Mouse (Mus musculus): Measurements from ENCODE around the gene Actr3b. TPM values are rescaled to one million over a fixed set of nuclear protein-coding genes. Genes with fewer than 3 reads are reported as not detected.
A peak's percentile ranks its signal among the peaks of the same experiment; 100 is the strongest.

Actr3b gene
- polyA plus RNA-seq, 1 experiment from 2014 or later = 5.2 TPM

DNA sequence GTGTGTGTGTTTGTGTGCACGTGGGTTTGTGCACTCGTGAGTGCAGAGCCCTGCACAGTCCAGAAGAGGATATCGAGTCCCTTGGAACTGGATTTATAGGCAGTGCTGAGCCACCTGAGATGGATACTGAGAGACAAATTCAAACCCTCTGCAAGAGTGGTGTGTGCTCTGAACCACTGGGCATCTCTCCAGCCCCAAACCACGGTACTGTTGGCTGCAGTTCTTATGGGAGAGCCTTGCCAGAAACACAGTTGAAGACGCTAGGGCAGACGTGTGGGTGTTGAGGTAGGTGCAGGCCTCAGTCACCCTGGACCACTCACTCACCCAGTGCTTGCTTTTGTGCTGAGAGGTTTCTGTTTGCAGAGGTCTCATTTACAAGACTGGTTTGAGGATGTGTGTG is 41.1 kb downstream of the Actr3b start:
- Histone ChIP-seq H3K4me3 (replicated peaks) (no peak overlapping the region), H3K9me3 (replicated peaks) (no peaks in the 10 kb centered on the region), H3K27me3 (no peaks in the 10 kb centered on the region), H3K27ac (no peak overlapping the region), H3K36me3 (no peaks in the 10 kb centered on the region), H3K9ac (no peak overlapping the region), H3K4me2 (no peak overlapping the region), H3K4me1 (no peaks in the 10 kb centered on the region)
- no peak for ATAC-seq (replicated peaks; ENCODE audit: low FRiP score)
- 62% methylated on average over 6 of the region's 6 CpGs for WGBS

DNA sequence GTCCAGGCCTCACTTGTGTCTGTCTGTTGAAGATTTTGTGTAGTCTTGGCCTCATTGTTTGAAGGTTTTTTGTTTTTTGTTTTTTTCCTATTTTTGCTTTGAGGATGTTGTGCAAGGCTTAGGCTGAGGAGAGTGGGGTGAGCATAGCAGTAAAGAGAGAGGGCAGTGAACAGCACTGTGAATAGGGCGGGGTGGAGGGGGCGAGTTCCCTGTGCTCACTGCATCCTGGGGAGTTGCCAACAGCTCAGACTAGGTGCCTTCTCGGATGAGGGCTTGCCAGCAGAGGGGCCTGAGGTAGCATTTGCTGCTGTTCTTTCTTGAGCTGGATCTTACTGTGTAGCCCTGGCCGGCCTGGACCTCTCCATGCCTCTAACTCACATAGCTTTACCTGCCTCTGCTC is 41.9 kb downstream of the Actr3b start:
- H3K9me3 ChIP-seq (replicated peaks) = no peaks in the 10 kb centered on the region
- no peaks in the 10 kb centered on the region for H3K4me1 ChIP-seq
- ATAC-seq (replicated peaks; ENCODE audit: low FRiP score) = no peak
- no peak overlapping the region for H3K4me2 ChIP-seq
- 72% methylated on average over 4 of the region's 4 CpGs for WGBS
- H3K4me3 ChIP-seq (replicated peaks) = no peak overlapping the region
- H3K36me3 ChIP-seq = no peaks in the 10 kb centered on the region
- no peaks in the 10 kb centered on the region for H3K27me3 ChIP-seq
- no peak overlapping the region for H3K9ac ChIP-seq
- no peak overlapping the region for H3K27ac ChIP-seq

DNA sequence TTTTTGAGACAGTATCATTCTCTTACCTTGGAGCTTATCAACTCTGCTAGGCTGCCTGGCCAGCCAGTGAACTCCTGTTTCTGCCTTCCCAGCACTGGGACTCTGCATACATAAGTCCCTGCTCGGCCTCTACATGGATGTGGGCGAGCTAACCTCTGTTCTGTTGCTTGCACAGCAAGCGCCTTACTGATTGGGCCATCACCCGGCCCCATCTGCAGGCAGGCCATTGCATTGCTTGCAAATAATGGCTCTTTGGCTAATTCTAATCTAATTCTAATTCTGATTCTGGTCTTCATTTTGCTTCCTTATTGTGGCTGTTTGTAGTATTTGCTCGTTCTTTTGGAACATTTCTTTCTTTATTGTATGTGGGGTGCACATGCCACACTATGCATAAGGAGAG is 44.8 kb downstream of the Actr3b start:
- Histone ChIP-seq H3K4me1 (no peaks in the 10 kb centered on the region), H3K9ac (no peak overlapping the region), H3K9me3 (replicated peaks) (no peaks in the 10 kb centered on the region), H3K27ac (no peak overlapping the region), H3K27me3 (no peaks in the 10 kb centered on the region), H3K4me3 (replicated peaks) (no peak overlapping the region), H3K36me3 (no peaks in the 10 kb centered on the region), H3K4me2 (no peak overlapping the region)
- ATAC-seq (replicated peaks; ENCODE audit: low FRiP score) = no peak
- WGBS = 84% methylated on average over 5 of the region's 5 CpGs

DNA sequence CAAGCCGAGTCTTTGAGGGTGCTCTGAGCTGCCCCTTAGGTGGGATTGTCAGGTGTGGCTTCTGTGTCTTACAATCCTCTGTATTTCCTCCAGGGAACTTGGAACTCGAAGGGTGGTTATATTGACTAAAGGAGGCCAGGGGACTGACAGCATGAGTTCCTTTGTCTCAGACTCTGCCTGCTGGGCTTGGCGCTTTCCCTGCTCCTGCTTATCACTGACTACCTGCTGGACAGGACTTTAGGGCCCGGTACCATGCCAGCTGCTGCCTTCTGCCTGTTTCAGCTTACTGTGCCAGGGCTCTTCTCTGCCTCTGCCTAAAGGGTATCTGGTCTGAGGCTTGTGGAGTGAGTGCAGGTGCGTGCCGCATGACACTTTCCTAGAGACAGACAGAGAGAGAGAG is 53.1 kb downstream of the Actr3b start:
- no peak overlapping the region for H3K4me3 ChIP-seq (replicated peaks)
- no peak for ATAC-seq (replicated peaks; ENCODE audit: low FRiP score)
- no peak overlapping the region for H3K27ac ChIP-seq
- H3K4me2 ChIP-seq = no peak overlapping the region
- 72% methylated on average over 6 of the region's 6 CpGs for WGBS
- H3K36me3 ChIP-seq = no peaks in the 10 kb centered on the region
- H3K9me3 ChIP-seq (replicated peaks) = no peaks in the 10 kb centered on the region
- no peaks in the 10 kb centered on the region for H3K4me1 ChIP-seq
- H3K27me3 ChIP-seq = no peaks in the 10 kb centered on the region
- H3K9ac ChIP-seq = no peak overlapping the region

DNA sequence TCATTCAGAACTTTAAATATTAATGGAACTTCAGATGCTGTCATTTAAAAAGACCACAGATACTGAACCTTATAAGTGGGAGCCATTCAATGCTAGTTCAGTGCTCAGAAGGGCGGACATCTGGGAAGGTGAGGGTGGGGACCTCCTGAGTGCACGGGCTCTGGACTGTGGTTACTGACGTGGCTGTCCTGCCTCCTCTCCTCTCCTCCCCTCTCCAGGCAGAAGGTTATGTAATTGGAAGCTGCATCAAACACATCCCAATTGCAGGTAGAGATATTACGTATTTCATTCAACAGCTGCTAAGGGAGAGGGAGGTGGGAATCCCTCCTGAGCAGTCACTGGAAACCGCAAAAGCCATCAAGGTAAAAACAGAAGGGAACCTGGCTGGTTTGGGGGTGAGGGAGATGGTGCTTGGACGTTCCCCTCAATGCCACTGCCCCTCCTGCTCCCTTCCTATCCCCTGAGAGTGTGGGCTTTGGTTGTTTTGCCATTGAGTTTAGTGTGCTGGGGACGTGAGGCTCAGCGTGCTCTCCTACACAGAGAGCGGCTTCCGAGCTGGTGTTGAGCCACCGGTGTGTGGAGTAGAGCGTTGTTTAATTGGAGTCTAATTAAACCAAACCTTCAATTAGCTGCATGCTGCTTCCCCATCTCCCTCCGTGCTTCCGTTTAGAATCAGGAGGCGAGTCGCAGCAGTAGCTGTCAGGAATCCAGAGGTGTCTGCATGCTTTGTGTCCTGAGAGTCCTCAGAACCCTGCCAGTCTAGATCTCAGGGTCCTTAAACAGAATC is 69.7 kb downstream of the Actr3b start:
- Histone ChIP-seq H3K4me2 (no peak overlapping the region), H3K9me3 (replicated peaks) (no peaks in the 10 kb centered on the region), H3K27me3 (no peaks in the 10 kb centered on the region), H3K27ac (no peak overlapping the region), H3K4me3 (replicated peaks) (no peak overlapping the region), H3K4me1 (no peaks in the 10 kb centered on the region), H3K36me3 (no peaks in the 10 kb centered on the region), H3K9ac (no peak overlapping the region)
- 72% methylated on average over 16 of the region's 16 CpGs for WGBS
- ATAC-seq (replicated peaks; ENCODE audit: low FRiP score) = no peak

DNA sequence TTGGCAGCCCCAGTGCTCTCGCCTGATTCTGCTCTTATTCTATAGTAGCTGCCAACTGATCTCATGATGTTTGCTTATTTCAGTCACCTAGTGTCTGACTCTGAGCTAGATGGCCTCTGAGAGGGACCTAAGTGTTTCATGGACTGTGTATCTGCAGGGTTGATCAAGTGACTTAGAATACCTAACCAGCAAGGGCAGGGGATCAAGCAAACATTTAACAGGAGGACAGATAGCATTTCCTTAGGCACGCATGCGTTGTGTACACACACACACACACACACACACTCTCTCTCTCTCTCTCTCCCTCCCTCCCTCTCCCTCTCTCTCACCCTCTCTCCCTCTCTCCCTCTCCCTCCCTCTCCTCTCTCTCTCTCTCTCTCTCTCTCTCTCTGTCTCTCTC is 71.0 kb downstream of the Actr3b start:
- no peaks in the 10 kb centered on the region for H3K27me3 ChIP-seq
- ATAC-seq (replicated peaks; ENCODE audit: low FRiP score) = no peak
- no peak overlapping the region for H3K27ac ChIP-seq
- H3K9ac ChIP-seq = no peak overlapping the region
- no peak overlapping the region for H3K4me2 ChIP-seq
- no peaks in the 10 kb centered on the region for H3K36me3 ChIP-seq
- H3K4me1 ChIP-seq = no peaks in the 10 kb centered on the region
- 76% methylated on average over 3 of the region's 3 CpGs for WGBS
- no peaks in the 10 kb centered on the region for H3K9me3 ChIP-seq (replicated peaks)
- H3K4me3 ChIP-seq (replicated peaks) = no peak overlapping the region

DNA sequence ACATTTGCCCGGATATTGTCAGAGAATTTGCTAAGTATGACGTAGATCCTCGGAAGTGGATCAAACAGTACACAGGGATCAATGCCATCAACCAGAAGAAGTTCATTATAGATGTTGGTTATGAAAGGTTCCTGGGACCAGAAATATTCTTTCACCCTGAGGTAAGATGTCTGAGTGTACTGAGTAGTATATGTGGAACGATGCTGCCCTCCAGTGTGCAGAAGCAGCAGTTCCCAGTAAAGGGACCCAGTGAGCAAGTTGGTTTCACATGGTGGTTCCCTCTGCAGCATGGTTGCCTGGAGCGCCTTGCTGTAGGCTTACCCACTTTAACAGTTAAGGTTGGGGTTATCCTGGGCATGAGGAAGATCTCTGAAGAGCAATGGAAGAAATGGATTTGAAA is 71.8 kb downstream of the Actr3b start:
- Histone ChIP-seq H3K9ac (no peak overlapping the region), H3K4me1 (no peaks in the 10 kb centered on the region), H3K36me3 (no peaks in the 10 kb centered on the region), H3K4me3 (replicated peaks) (no peak overlapping the region), H3K27ac (no peak overlapping the region), H3K4me2 (no peak overlapping the region), H3K9me3 (replicated peaks) (no peaks in the 10 kb centered on the region), H3K27me3 (no peaks in the 10 kb centered on the region)
- ATAC-seq (replicated peaks; ENCODE audit: low FRiP score) = 0 out of 2 replicates have a peak, but pooled peaks have one; percentile 40
- 83% methylated on average over 5 of the region's 5 CpGs for WGBS

DNA sequence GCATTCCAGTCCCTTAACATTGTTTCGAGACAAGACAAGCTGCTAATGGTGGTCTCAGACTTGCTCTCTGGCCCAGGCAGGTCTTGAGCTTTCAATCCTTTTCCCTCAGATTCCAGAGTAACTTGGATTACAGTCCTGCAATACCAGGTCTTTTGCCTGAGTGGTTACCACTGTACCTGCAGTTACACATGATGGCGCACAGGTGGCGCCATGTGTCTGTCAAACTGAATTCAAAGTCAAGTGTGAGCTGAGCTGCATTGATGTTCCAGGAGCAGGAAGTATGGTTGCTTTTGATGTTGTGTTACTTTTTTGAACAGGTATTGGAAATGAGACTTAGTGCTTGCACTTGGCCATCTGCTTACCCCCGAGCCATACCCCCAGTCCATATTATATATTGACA is 79.6 kb downstream of the Actr3b start:
- no peaks in the 10 kb centered on the region for H3K27me3 ChIP-seq
- H3K9ac ChIP-seq = no peak overlapping the region
- H3K27ac ChIP-seq = no peak overlapping the region
- no peak overlapping the region for H3K4me3 ChIP-seq (replicated peaks)
- H3K36me3 ChIP-seq = no peaks in the 10 kb centered on the region
- no peak overlapping the region for H3K4me2 ChIP-seq
- no peaks in the 10 kb centered on the region for H3K9me3 ChIP-seq (replicated peaks)
- ATAC-seq (replicated peaks; ENCODE audit: low FRiP score) = no peak; the same call in 1 of the 2 replicates
- no peaks in the 10 kb centered on the region for H3K4me1 ChIP-seq
- 31% methylated on average over 4 of the region's 4 CpGs for WGBS

DNA sequence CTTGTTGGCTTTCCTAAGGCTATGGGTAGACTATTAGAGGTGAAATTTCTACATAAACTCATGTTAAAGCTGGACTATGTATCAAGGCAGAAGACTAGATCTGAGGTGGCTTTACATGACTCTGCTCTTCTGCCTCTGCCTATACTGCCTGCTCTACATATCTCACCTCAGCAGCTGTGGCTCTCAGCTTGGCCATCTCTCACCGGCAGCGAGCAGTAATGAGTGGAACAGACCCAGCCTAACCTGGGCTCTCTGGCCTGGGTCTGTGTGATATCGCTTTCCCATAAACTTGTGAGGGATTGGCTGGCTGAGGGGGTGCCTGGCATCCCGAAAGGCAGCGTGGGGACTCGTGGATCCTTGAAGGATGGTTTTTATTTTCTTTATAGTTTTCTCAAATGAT is 86.8 kb downstream of the Actr3b start:
- H3K9me3 ChIP-seq (replicated peaks) = no peaks in the 10 kb centered on the region
- H3K36me3 ChIP-seq = no peaks in the 10 kb centered on the region
- H3K9ac ChIP-seq = no peak overlapping the region
- no peaks in the 10 kb centered on the region for H3K27me3 ChIP-seq
- 87% methylated on average over 6 of the region's 6 CpGs for WGBS
- H3K27ac ChIP-seq = no peak overlapping the region
- ATAC-seq (replicated peaks; ENCODE audit: low FRiP score) = no peak
- no peak overlapping the region for H3K4me2 ChIP-seq
- no peaks in the 10 kb centered on the region for H3K4me1 ChIP-seq
- H3K4me3 ChIP-seq (replicated peaks) = no peak overlapping the region

DNA sequence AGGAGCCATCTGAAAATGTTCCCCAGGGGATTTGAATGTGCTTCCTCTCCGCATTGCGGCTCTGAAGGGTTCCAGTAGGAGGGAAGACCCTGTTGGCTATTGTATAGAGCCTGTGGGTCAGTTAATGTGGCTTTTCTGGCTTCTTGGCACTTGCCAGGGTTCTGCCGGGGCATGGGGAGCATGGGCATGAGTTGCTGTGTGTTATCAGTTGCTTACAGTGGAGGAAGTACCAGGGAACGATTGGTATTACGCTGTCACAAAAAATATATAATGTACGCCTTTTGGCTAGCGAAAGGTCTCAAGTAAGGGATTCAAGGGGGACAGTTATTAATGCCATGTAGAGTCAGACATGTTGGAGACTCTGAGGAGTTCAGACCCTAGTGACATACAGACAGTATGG is 87.4 kb downstream of the Actr3b start:
- no peak overlapping the region for H3K4me2 ChIP-seq
- H3K27me3 ChIP-seq = no peaks in the 10 kb centered on the region
- no peak for ATAC-seq (replicated peaks; ENCODE audit: low FRiP score)
- H3K4me1 ChIP-seq = no peaks in the 10 kb centered on the region
- no peak overlapping the region for H3K9ac ChIP-seq
- WGBS = 90% methylated on average over 7 of the region's 7 CpGs
- no peaks in the 10 kb centered on the region for H3K9me3 ChIP-seq (replicated peaks)
- H3K27ac ChIP-seq = no peak overlapping the region
- H3K4me3 ChIP-seq (replicated peaks) = no peak overlapping the region
- no peaks in the 10 kb centered on the region for H3K36me3 ChIP-seq

DNA sequence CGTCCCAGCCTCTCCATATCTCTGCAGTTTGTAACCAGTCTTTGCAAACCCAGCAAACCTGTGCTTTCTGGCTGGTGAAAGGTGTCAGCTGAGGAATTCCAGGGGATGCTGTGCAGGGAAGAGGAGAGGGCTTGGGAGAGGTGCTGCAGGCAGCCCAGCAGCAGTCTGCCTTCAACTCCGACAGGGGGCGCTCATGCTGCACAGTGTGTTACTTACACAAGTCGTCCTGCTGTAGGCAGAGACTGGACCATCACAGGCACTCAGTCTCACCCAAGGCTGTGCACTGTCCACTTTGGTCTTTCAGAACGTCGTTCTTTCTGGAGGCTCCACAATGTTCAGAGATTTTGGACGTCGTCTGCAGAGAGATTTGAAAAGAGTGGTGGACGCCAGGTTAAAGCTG is 88.3 kb downstream of the Actr3b start:
- no peak overlapping the region for H3K4me3 ChIP-seq (replicated peaks)
- no peak overlapping the region for H3K4me2 ChIP-seq
- H3K27me3 ChIP-seq = no peaks in the 10 kb centered on the region
- H3K4me1 ChIP-seq = no peaks in the 10 kb centered on the region
- 44% methylated on average over 9 of the region's 9 CpGs for WGBS
- no peak for ATAC-seq (replicated peaks; ENCODE audit: low FRiP score)
- H3K27ac ChIP-seq = no peak overlapping the region
- no peaks in the 10 kb centered on the region for H3K9me3 ChIP-seq (replicated peaks)
- H3K9ac ChIP-seq = no peak overlapping the region
- H3K36me3 ChIP-seq = no peaks in the 10 kb centered on the region

DNA sequence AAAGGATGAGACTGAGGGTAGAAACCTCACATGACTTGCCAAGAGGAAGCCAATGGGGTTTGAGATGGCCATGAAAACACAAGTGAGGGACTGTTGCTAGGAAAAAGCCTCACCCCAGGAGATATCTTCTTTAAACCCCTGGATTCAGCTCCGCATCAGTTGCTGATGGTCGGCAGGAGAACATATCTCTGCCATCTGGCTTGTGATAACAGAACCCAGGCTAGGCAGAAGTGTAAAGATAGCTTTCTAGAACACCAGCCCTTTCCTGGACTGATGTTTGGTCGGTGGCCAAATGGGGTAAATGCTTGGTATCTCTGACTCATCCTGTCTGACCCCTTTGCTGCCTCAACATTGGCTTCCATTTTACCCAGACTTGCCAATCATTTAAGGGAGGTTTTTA is 106.4 kb downstream of the Actr3b start:
- 77% methylated on average over 3 of the region's 3 CpGs for WGBS
- peaks cover 7% of the 10 kb centered on the region for H3K4me1 ChIP-seq
- H3K27me3 ChIP-seq = no peaks in the 10 kb centered on the region
- H3K36me3 ChIP-seq = no peaks in the 10 kb centered on the region
- no peak overlapping the region for H3K4me3 ChIP-seq (replicated peaks)
- H3K9me3 ChIP-seq (replicated peaks) = no peaks in the 10 kb centered on the region
- no peak overlapping the region for H3K27ac ChIP-seq
- no peak overlapping the region for H3K4me2 ChIP-seq
- ATAC-seq (replicated peaks; ENCODE audit: low FRiP score) = no peak
- no peak overlapping the region for H3K9ac ChIP-seq

DNA sequence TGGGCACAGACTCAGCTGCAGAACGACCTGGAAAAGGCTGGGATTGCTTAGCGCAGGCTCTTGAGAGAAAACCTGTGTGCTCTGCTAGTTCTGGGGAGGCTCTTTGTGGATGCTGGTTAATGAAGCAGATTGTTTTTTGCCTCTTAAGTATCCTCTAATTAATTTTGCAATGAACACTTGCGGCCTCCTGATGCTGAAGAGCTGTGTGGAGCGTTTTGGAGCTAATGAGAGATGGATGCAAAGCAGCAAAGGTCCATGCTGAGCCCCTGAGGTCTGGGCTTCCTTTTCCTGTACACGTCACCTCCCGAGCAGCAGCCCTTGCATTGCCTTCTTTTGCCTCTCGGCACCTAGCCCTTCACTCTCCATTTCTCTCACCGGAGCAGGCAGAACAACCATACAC is 110.1 kb downstream of the Actr3b start:
- Histone ChIP-seq H3K9me3 (replicated peaks) (no peaks in the 10 kb centered on the region), H3K27ac (no peak overlapping the region), H3K4me2 (no peak overlapping the region), H3K27me3 (no peaks in the 10 kb centered on the region), H3K9ac (no peak overlapping the region), H3K4me1 (peaks cover 7% of the 10 kb centered on the region), H3K36me3 (no peaks in the 10 kb centered on the region), H3K4me3 (replicated peaks) (no peak overlapping the region)
- 44% methylated on average over 8 of the region's 8 CpGs for WGBS
- no peak for ATAC-seq (replicated peaks; ENCODE audit: low FRiP score)
